Mouse (Mus musculus) heart, embryonic 16.5 days (tissue): ENCODE data around the gene Mob3b. TPM values are rescaled to one million over a fixed set of nuclear protein-coding genes. Genes with fewer than 3 reads are reported as not detected.

ENCODE experiments used
- ATAC-seq: fragments of 200-750 bp; cut with Nextera tagmentation; replicated peaks from 2 replicates; pipeline ENCODE4 v1.8.0; 2017; ENCODE audit warnings: moderate number of reproducible peaks; ENCODE audit not compliant: insufficient read depth, low FRiP score; ENCODE audit errors: extremely low read depth
- H3K27ac ChIP-seq: fragments of 300-500 bp; sonication (generic); 2 replicates; pipeline ENCODE4 v1.5.1; 2014; ENCODE audit warnings: mild to moderate bottlenecking, low read length, control low read depth, moderate library complexity
- H3K27me3 ChIP-seq: fragments of 300-500 bp; sonication (generic); 2 replicates; pipeline ENCODE4 v1.6.1; 2014; ENCODE audit warnings: low read length, mixed read lengths; ENCODE audit not compliant: control insufficient read depth, insufficient read depth
- H3K36me3 ChIP-seq: fragments of 300-500 bp; sonication (generic); 2 replicates; pipeline ENCODE4 v1.6.1; 2014; ENCODE audit not compliant: control insufficient read depth, insufficient read depth
- H3K4me1 ChIP-seq: fragments of 300-500 bp; sonication (generic); 2 replicates; pipeline ENCODE4 v1.6.1; 2014; ENCODE audit warnings: low read length, mixed read lengths; ENCODE audit not compliant: control insufficient read depth, insufficient read depth
- H3K4me2 ChIP-seq: fragments of 300-500 bp; sonication (generic); 2 replicates; pipeline ENCODE4 v1.6.1; 2014; ENCODE audit warnings: low read depth, mild to moderate bottlenecking, control low read depth, low read length
- H3K4me3 ChIP-seq: fragments of 300-500 bp; sonication (generic); 2 replicates; pipeline ENCODE4 v1.5.1; 2014; ENCODE audit warnings: mild to moderate bottlenecking, control low read depth, low read length
- H3K9ac ChIP-seq: fragments of 300-500 bp; sonication (generic); 2 replicates; pipeline ENCODE4 v1.6.1; 2014; ENCODE audit warnings: low read length, control low read depth
- H3K9me3 ChIP-seq: fragments of 300-500 bp; sonication (generic); replicated peaks from 2 replicates; pipeline ENCODE4 v1.6.1; 2016; ENCODE audit warnings: low read length; ENCODE audit not compliant: control insufficient read depth
- WGBS: fragments of 180-500 bp; shearing (Covaris S2); extraction: QIAGEN DNeasy Blood & Tissue Kit; methylation state at CpG from one replicate; pipeline ENCODE4 v1.1.7; 2014; 5-methylcytosine and 5-hydroxymethylcytosine counted together
- polyA plus RNA-seq: library from polyadenylated mRNA; unstranded; fragments of >200 nt; fragmentation: Nextera tagmentation; extraction: Ambion mirVana; gene quantifications from 2 replicates; pipeline ENCODE4 v1.2.1, GENCODE M21; 2015

Mob3b gene
- polyA plus RNA-seq, 1 experiment from 2014 or later: 3.9 TPM

- no peak overlapping the region for H3K9ac ChIP-seq
- no peak overlapping the region for H3K4me3 ChIP-seq
Observed at GRCm38 (mm10) chr4:34901166-34901565, 256.1 kb downstream of the Mob3b start.

GRCm38 (mm10) chr4:34900155-34900554 is 257.1 kb downstream of the Mob3b start:
- Histone ChIP-seq H3K9me3 (no peaks in the 10 kb centered on the region), H3K4me1 (no peaks in the 10 kb centered on the region), H3K9ac (no peak overlapping the region), H3K4me2 (no peak overlapping the region), H3K36me3 (no peaks in the 10 kb centered on the region), H3K27me3 (no peaks in the 10 kb centered on the region), H3K4me3 (no peak overlapping the region), H3K27ac (no peak overlapping the region)
- ATAC-seq: no peak
- WGBS: 58% methylated on average over 9 of the region's 9 CpGs

More at GRCm38 (mm10) chr4:34901166-34901565, 256.1 kb downstream of the Mob3b start:
- no peaks in the 10 kb centered on the region for H3K4me1 ChIP-seq
- no peak overlapping the region for H3K4me2 ChIP-seq
- no peaks in the 10 kb centered on the region for H3K36me3 ChIP-seq
- H3K27ac ChIP-seq: no peak overlapping the region
- no peaks in the 10 kb centered on the region for H3K9me3 ChIP-seq
- WGBS: 75% methylated on average over 4 of the region's 4 CpGs
- H3K27me3 ChIP-seq: no peaks in the 10 kb centered on the region
- ATAC-seq: no peak

- no peaks in the 10 kb centered on the region for H3K27me3 ChIP-seq
- no peaks in the 10 kb centered on the region for H3K36me3 ChIP-seq
- no peak overlapping the region for H3K4me3 ChIP-seq
- 79% methylated on average over 1 of the region's 1 CpGs for WGBS
- no peaks in the 10 kb centered on the region for H3K9me3 ChIP-seq
- H3K4me1 ChIP-seq: no peaks in the 10 kb centered on the region
- no peak overlapping the region for H3K27ac ChIP-seq
- no peak overlapping the region for H3K9ac ChIP-seq
- ATAC-seq: no peak
- no peak overlapping the region for H3K4me2 ChIP-seq
Observed at GRCm38 (mm10) chr4:34899322-34899721, 258.0 kb downstream of the Mob3b start.

Other genes starting within 250 kb of the Mob3b start
- 0.18 TPM in 1 of 2 replicates, not detected in the other for gene Ifnk, start 5.4 kb downstream of the Mob3b start, polyA plus RNA-seq
- 22.1 and 22.6 TPM in 2 replicates for gene C9orf72, start 68.7 kb upstream of the Mob3b start, polyA plus RNA-seq